Mouse (Mus musculus) gastrocnemius, adult 18-20 months (tissue): ENCODE data around the gene Gm5458. TPM values are rescaled to one million over a fixed set of nuclear protein-coding genes. Genes with fewer than 3 reads are reported as not detected.
"Not testable (repeated sequence)": the region's sequence is repeated elsewhere in the genome, so short reads cannot be mapped to it uniquely, and the experiment has no call there.

Experiments used
- DNase-seq: peaks from one replicate; pipeline ENCODE4 v3.0.0; 2021; ENCODE audit warnings: low spot score
- long read RNA-seq, 2 experiments: library from polyadenylated mRNA; stranded (forward); transcript quantifications; one replicate each; pipeline ENCODE4 v2.0.0; 2021
- total RNA-seq, 2 experiments: library from RNA; stranded (reverse); gene quantifications; 2 replicates each; pipeline ENCODE4 v1.2.3; 2021

Gm5458 gene
- total RNA-seq, result not detected
- long read RNA-seq, experiment 1, result 0 reads
- long read RNA-seq, experiment 2, result 0 reads

GRCm38 (mm10) chr14:19602481-19602880, at the start of gene Gm5458:
Gene Gm5458 (minus strand): TSS chr14:19602581.
- not testable (repeated sequence) for DNase-seq

GRCm38 (mm10) chr14:19646232-19646631, 43.9 kb upstream of the Gm5458 start:
- DNase-seq, result no peak

GRCm38 (mm10) chr14:19584804-19585667, 17.3 kb downstream of the Gm5458 start, which contains the start of gene Gm2237:
Gene Gm2237 (minus strand): TSS chr14:19585135.
- DNase-seq, result not testable (repeated sequence)

- not testable (repeated sequence) for DNase-seq
Measured at GRCm38 (mm10) chr14:19549863-19550262, 52.5 kb downstream of the Gm5458 start, which contains the start of gene Gm2244. Gene Gm2244 (minus strand): TSS chr14:19549963.

Other genes with a start within 250 kb of the Gm5458 start
- not detected for gene Gm21738, start 183.7 kb downstream of the Gm5458 start, total RNA-seq
- not detected for gene Gm2244, start 52.6 kb downstream of the Gm5458 start, total RNA-seq
- under 1 TPM in 1 of 2 experiments, not detected in 1; 0.40 TPM for gene Gm2237, start 17.4 kb downstream of the Gm5458 start, total RNA-seq
- 1 to 10 TPM; 5.5 to 7.1 TPM for gene Nid2, start 148.7 kb upstream of the Gm5458 start, total RNA-seq
- gene Rtraf, start 221.2 kb upstream of the Gm5458 start, total RNA-seq, result 10 to 100 TPM; 84.3 to 88.5 TPM